ENCODE assay signal across 21 mouse cellular contexts in genomic region chr7:27633166-27633565, GRCm38 (mm10). TPM values are rescaled to one million over a fixed set of nuclear protein-coding genes. Genes with fewer than 3 reads are reported as not detected.
DNase-seq lines count a peak whose midpoint lies in the region; ATAC-seq and TF ChIP-seq lines count a peak whose summit lies in the region.
"Had no signal": no experiment of that assay in that cellular context is flagged by ENCODE, and none has a peak within 500 bp of the region (broad histone marks: within the 10 kb centered on the region; RNA-seq: fewer than 3 reads in every experiment).

No protein-coding gene starts in this region.

- no peak for TF ChIP-seq CTCF in ES-Bruce4 (IDR thresholded peaks at IDR 0.05; ENCODE audit: low read depth, low read length)
- no peak for TF ChIP-seq CTCF in liver, postnatal 0 days (IDR thresholded peaks at IDR 0.05; ENCODE audit: low read depth)

- H3K4me2 ChIP-seq in liver, postnatal 0 days (ENCODE audit: low read depth, low read length), result no peak overlapping the region
- H3K4me2 ChIP-seq: embryonic facial prominence, embryonic 15.5 days; heart, embryonic 11.5 days; hindbrain, embryonic 14.5 days; intestine, embryonic 15.5 days had no signal

- no peaks in the 10 kb centered on the region for H3K4me1 ChIP-seq in ES-Bruce4 (ENCODE audit: control insufficient read depth, insufficient read depth, low read length)
- H3K4me1 ChIP-seq in liver, postnatal 0 days (ENCODE audit: insufficient read depth), result no peaks in the 10 kb centered on the region
- H3K4me1 ChIP-seq: embryonic facial prominence, embryonic 15.5 days; forebrain, embryonic 10.5 days; hindbrain, embryonic 10.5 days; intestine, embryonic 15.5 days had no signal

- H3K36me3 ChIP-seq in ES-Bruce4 (ENCODE audit: control insufficient read depth, insufficient read depth, low read length, poor library complexity, severe bottlenecking), result peaks cover 16% of the 10 kb centered on the region; the same call in 1 of the 2 replicates
- H3K36me3 ChIP-seq in liver, postnatal 0 days (replicated peaks; ENCODE audit: insufficient read depth, low read length), result peaks cover 60% of the 10 kb centered on the region

- H3K27me3 ChIP-seq in ES-Bruce4 (ENCODE audit: control insufficient read depth, insufficient read depth, low read length, poor library complexity, severe bottlenecking), result no peaks in the 10 kb centered on the region
- H3K27me3 ChIP-seq in liver, postnatal 0 days (ENCODE audit: insufficient read depth, low read length), result no peaks in the 10 kb centered on the region
- H3K27me3 ChIP-seq: embryonic facial prominence, embryonic 15.5 days; intestine, embryonic 15.5 days had no signal

- no peaks in the 10 kb centered on the region for H3K9me3 ChIP-seq in ES-Bruce4 (replicated peaks; ENCODE audit: control insufficient read depth, insufficient read depth, low read length, poor library complexity, severe bottlenecking)
- no peaks in the 10 kb centered on the region for H3K9me3 ChIP-seq in liver, postnatal 0 days (ENCODE audit: low read length)
- H3K9me3 ChIP-seq: embryonic facial prominence, embryonic 15.5 days; forebrain, embryonic 10.5 days; G1E; hindbrain, embryonic 10.5 days; intestine, embryonic 15.5 days had no signal

- peak; percentile 66 for DNase-seq in cerebellum, adult 8-10 months
- DNase-seq in cerebellum, adult 9-10 months, result no peak
- peak; percentile 82 for DNase-seq in brain, adult 2 months (ENCODE audit: low read depth, low spot score)
- DNase-seq in cerebellum, postnatal 25 days, result peak; percentile 58 to 73
- no peak for DNase-seq in neural tube, embryonic 10.5 days (ENCODE audit: extremely low spot score, low spot score)
- no peak for DNase-seq in liver, postnatal 0 days
- DNase-seq: adrenal gland, postnatal 14 days; embryo, embryonic 11 days; gastrocnemius, postnatal 36 days; heart, adult 18-20 months; kidney, adult 18-20 months had no signal

- H3K27ac ChIP-seq in ES-Bruce4 (ENCODE audit: insufficient read depth, low read length), result 0 out of 2 replicates have a peak overlapping the region, but pooled peaks have one; percentile 31
- H3K27ac ChIP-seq in liver, postnatal 0 days (ENCODE audit: low read depth), result no peak overlapping the region
- H3K27ac ChIP-seq: embryonic facial prominence, embryonic 15.5 days; forebrain, embryonic 10.5 days; hindbrain, embryonic 10.5 days; hindbrain, embryonic 14.5 days; intestine, embryonic 15.5 days had no signal

- H3K9ac ChIP-seq in ES-Bruce4 (ENCODE audit: low read depth, poor library complexity, severe bottlenecking), result no peak overlapping the region
- H3K9ac ChIP-seq in liver, postnatal 0 days (replicated peaks), result no peak overlapping the region
- H3K9ac ChIP-seq: embryonic facial prominence, embryonic 15.5 days; hindbrain, embryonic 14.5 days; intestine, embryonic 15.5 days had no signal

- TF ChIP-seq POLR2A in ES-Bruce4 (IDR thresholded peaks at IDR 0.05; ENCODE audit: insufficient read depth, low read length), result no peak

- no peak overlapping the region for H3K4me3 ChIP-seq in ES-Bruce4 (ENCODE audit: low read depth, low read length)
- no peak overlapping the region for H3K4me3 ChIP-seq in liver, postnatal 0 days (ENCODE audit: low read depth, low read length)
- H3K4me3 ChIP-seq: embryonic facial prominence, embryonic 15.5 days; erythroblast, embryonic 14.5 days; forebrain, embryonic 10.5 days; hindbrain, embryonic 10.5 days; intestine, embryonic 15.5 days had no signal

- no peak for ATAC-seq in liver, postnatal 0 days
- ATAC-seq: forebrain, embryonic 14.5 days; intestine, embryonic 15.5 days had no signal

- WGBS in liver, postnatal 0 days (ENCODE audit: insufficient replicate concordance), result 83% methylated on average over 6 of the region's 6 CpGs

- TF ChIP-seq EP300 in ES-Bruce4 (IDR thresholded peaks at IDR 0.05; ENCODE audit: insufficient read depth, low read depth, low read length), result no peak
- TF ChIP-seq EP300 in liver, postnatal 0 days (IDR thresholded peaks at IDR 0.05; ENCODE audit: low read depth), result no peak

RNA-seq across cellular contexts. Expression of gene Ttc9b, which starts 20.5 kb away (rescaled TPM):
- polyA plus RNA-seq in ES-Bruce4 (2011; ENCODE audit: insufficient read depth, insufficient read length, low read depth, missing spikeins), result 0.65 TPM in 1 of 2 replicates, not detected in the other
- not detected in 2 replicates for polyA plus RNA-seq in liver, postnatal 0 days (2015; fragmentation: Nextera tagmentation; extraction: Ambion mirVana)
- polyA plus RNA-seq: erythroblast, embryonic 14.5 days; G1E; heart, embryonic 11.5 days had no signal

RNA-seq across cellular contexts. Expression of gene Map3k10, which starts 41.2 kb away (rescaled TPM):
- polyA plus RNA-seq in ES-Bruce4 (2011; ENCODE audit: insufficient read depth, insufficient read length, low read depth, missing spikeins), result 13.5 and 16.5 TPM in 2 replicates
- polyA plus RNA-seq in liver, postnatal 0 days (2015; fragmentation: Nextera tagmentation; extraction: Ambion mirVana), result 1.7 and 2.2 TPM in 2 replicates

RNA-seq across cellular contexts. Expression of gene Akt2, which starts 41.8 kb away (rescaled TPM):
- polyA plus RNA-seq in ES-Bruce4 (2011; ENCODE audit: insufficient read depth, insufficient read length, low read depth, missing spikeins), result 38.7 and 39.8 TPM in 2 replicates
- polyA plus RNA-seq in liver, postnatal 0 days (2015; fragmentation: Nextera tagmentation; extraction: Ambion mirVana), result 24.0 and 25.5 TPM in 2 replicates

RNA-seq across cellular contexts. Expression of gene Zfp607b, which starts 56.0 kb away (rescaled TPM):
- 1.6 and 1.8 TPM in 2 replicates for polyA plus RNA-seq in ES-Bruce4 (2011; ENCODE audit: insufficient read depth, insufficient read length, low read depth, missing spikeins)
- 0.46 and 0.78 TPM in 2 replicates for polyA plus RNA-seq in liver, postnatal 0 days (2015; fragmentation: Nextera tagmentation; extraction: Ambion mirVana)
- polyA plus RNA-seq: erythroblast, embryonic 14.5 days had no signal

Comparison
In these comparisons a context has a peak if more than half of its experiments do, and no peak if none do; other contexts are left out.
1. DNase-seq: peak in cerebellum, adult 8-10 months (single experiment), brain, adult 2 months (single experiment) and cerebellum, postnatal 25 days (2 of 2); none in cerebellum, adult 9-10 months (single experiment), neural tube, embryonic 10.5 days (single experiment) and liver, postnatal 0 days (single experiment).